Mouse (Mus musculus): ENCODE measurements around the gene Hpcal1.

DNA sequence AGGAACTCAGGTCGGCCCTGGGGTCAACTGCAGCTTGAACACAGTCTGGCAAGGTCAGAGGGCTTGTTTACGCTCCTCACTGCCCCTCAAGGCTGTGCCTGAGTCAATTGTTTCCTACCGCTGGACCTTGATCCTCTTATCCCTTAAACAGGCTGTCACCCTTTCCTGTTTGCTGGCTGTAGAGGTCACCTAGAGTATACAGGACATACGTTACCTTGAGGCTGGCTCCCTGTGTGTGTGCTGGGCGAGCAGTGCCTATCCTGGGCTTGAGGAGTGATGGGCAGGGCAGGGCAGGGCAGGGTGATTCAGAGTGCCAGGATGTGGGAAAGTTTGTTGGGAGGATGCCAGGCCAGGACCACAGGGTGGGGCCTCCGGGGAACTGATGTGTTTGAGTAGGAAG, 47.8 kb downstream of the Hpcal1 start:
- TF ChIP-seq CTCF (IDR thresholded peaks at IDR 0.05; ENCODE audit: low read depth, low read length) (no peak), POLR2A (IDR thresholded peaks at IDR 0.05; ENCODE audit: insufficient read depth, low read length) (no peak)
